Mouse (Mus musculus): Measurements from ENCODE around the gene Lrmp. TPM values are rescaled to one million over a fixed set of nuclear protein-coding genes. Genes with fewer than 3 reads are reported as not detected.
A peak's percentile ranks its signal among the peaks of the same experiment; 100 is the strongest.

The Lrmp gene
- polyA plus RNA-seq, 1 experiment, result 124 TPM

- peaks cover 12% of the 10 kb centered on the region for H3K4me1 ChIP-seq (ENCODE audit: control insufficient read depth, insufficient read depth, low read length)
- no peak overlapping the region for H3K4me3 ChIP-seq (ENCODE audit: insufficient read depth, low read length)
- no peak overlapping the region for H3K27ac ChIP-seq (ENCODE audit: insufficient read depth, low read depth, low read length)
- no peak for TF ChIP-seq POLR2A (IDR thresholded peaks at IDR 0.05; ENCODE audit: borderline replicate concordance, low read depth, low read length)
- no peak for TF ChIP-seq CTCF (IDR thresholded peaks at IDR 0.05; ENCODE audit: low read depth, low read length)
These were observed 32.3 kb downstream of the Lrmp start for GRCm38 (mm10) chr6:145147716-145148115.

- H3K27ac ChIP-seq (ENCODE audit: insufficient read depth, low read depth, low read length), result peak overlapping the region; percentile 82
- no peak overlapping the region for H3K4me3 ChIP-seq (ENCODE audit: insufficient read depth, low read length)
- TF ChIP-seq POLR2A (IDR thresholded peaks at IDR 0.05; ENCODE audit: borderline replicate concordance, low read depth, low read length), result no peak
- H3K4me1 ChIP-seq (ENCODE audit: control insufficient read depth, insufficient read depth, low read length), result peaks cover 12% of the 10 kb centered on the region
These were observed 33.6 kb downstream of the Lrmp start for GRCm38 (mm10) chr6:145149054-145149453.

- TF ChIP-seq POLR2A (IDR thresholded peaks at IDR 0.05; ENCODE audit: borderline replicate concordance, low read depth, low read length), result no peak
- Histone ChIP-seq H3K4me3 (ENCODE audit: insufficient read depth, low read length) (no peak overlapping the region), H3K27ac (ENCODE audit: insufficient read depth, low read depth, low read length) (no peak overlapping the region), H3K4me1 (ENCODE audit: control insufficient read depth, insufficient read depth, low read length) (peaks cover 11% of the 10 kb centered on the region)
These were observed 43.2 kb downstream of the Lrmp start for GRCm38 (mm10) chr6:145158619-145159018.

GRCm38 (mm10) chr6:145160581-145160980 is 45.1 kb downstream of the Lrmp start:
- Histone ChIP-seq H3K27ac (ENCODE audit: insufficient read depth, low read depth, low read length) (no peak overlapping the region), H3K4me3 (ENCODE audit: insufficient read depth, low read length) (no peak overlapping the region), H3K4me1 (ENCODE audit: control insufficient read depth, insufficient read depth, low read length) (peaks cover 11% of the 10 kb centered on the region)
- no peak for TF ChIP-seq CTCF (IDR thresholded peaks at IDR 0.05; ENCODE audit: low read depth, low read length)
- no peak for TF ChIP-seq POLR2A (IDR thresholded peaks at IDR 0.05; ENCODE audit: borderline replicate concordance, low read depth, low read length)

- no peaks in the 10 kb centered on the region for H3K4me1 ChIP-seq (ENCODE audit: control insufficient read depth, insufficient read depth, low read length)
- TF ChIP-seq POLR2A (IDR thresholded peaks at IDR 0.05; ENCODE audit: borderline replicate concordance, low read depth, low read length), result no peak
- TF ChIP-seq CTCF (IDR thresholded peaks at IDR 0.05; ENCODE audit: low read depth, low read length), result no peak
- H3K27ac ChIP-seq (ENCODE audit: insufficient read depth, low read depth, low read length), result no peak overlapping the region
- H3K4me3 ChIP-seq (ENCODE audit: insufficient read depth, low read length), result no peak overlapping the region
These were observed 56.6 kb downstream of the Lrmp start for GRCm38 (mm10) chr6:145171892-145172606.

- TF ChIP-seq CTCF (IDR thresholded peaks at IDR 0.05; ENCODE audit: low read depth, low read length), result no peak
- no peak overlapping the region for H3K4me3 ChIP-seq (ENCODE audit: insufficient read depth, low read length)
- H3K27ac ChIP-seq (ENCODE audit: insufficient read depth, low read depth, low read length), result no peak overlapping the region
- H3K4me1 ChIP-seq (ENCODE audit: control insufficient read depth, insufficient read depth, low read length), result no peaks in the 10 kb centered on the region
These were observed 58.3 kb downstream of the Lrmp start for GRCm38 (mm10) chr6:145173781-145174191.

- H3K4me3 ChIP-seq (ENCODE audit: insufficient read depth, low read length), result no peak overlapping the region
- no peak overlapping the region for H3K27ac ChIP-seq (ENCODE audit: insufficient read depth, low read depth, low read length)
- TF ChIP-seq CTCF (IDR thresholded peaks at IDR 0.05; ENCODE audit: low read depth, low read length) (no peak), POLR2A (IDR thresholded peaks at IDR 0.05; ENCODE audit: borderline replicate concordance, low read depth, low read length) (no peak)
- H3K4me1 ChIP-seq (ENCODE audit: control insufficient read depth, insufficient read depth, low read length), result no peaks in the 10 kb centered on the region
These were observed 60.1 kb downstream of the Lrmp start for GRCm38 (mm10) chr6:145175571-145175981.

- Histone ChIP-seq H3K27ac (ENCODE audit: insufficient read depth, low read depth, low read length) (no peak overlapping the region), H3K4me1 (ENCODE audit: control insufficient read depth, insufficient read depth, low read length) (no peaks in the 10 kb centered on the region), H3K4me3 (ENCODE audit: insufficient read depth, low read length) (no peak overlapping the region)
- TF ChIP-seq CTCF (IDR thresholded peaks at IDR 0.05; ENCODE audit: low read depth, low read length) (no peak), POLR2A (IDR thresholded peaks at IDR 0.05; ENCODE audit: borderline replicate concordance, low read depth, low read length) (no peak)
These were observed 61.0 kb downstream of the Lrmp start for GRCm38 (mm10) chr6:145176474-145176873.

GRCm38 (mm10) chr6:145179665-145180064 is 64.2 kb downstream of the Lrmp start:
- no peak overlapping the region for H3K27ac ChIP-seq (ENCODE audit: insufficient read depth, low read depth, low read length)
- H3K4me1 ChIP-seq (ENCODE audit: control insufficient read depth, insufficient read depth, low read length), result no peaks in the 10 kb centered on the region
- TF ChIP-seq CTCF (IDR thresholded peaks at IDR 0.05; ENCODE audit: low read depth, low read length), result peak; percentile 17; the same call in 1 of the 2 replicates
- TF ChIP-seq POLR2A (IDR thresholded peaks at IDR 0.05; ENCODE audit: borderline replicate concordance, low read depth, low read length), result no peak
- H3K4me3 ChIP-seq (ENCODE audit: insufficient read depth, low read length), result no peak overlapping the region

GRCm38 (mm10) chr6:145182044-145182443 is 66.6 kb downstream of the Lrmp start:
- H3K4me1 ChIP-seq (ENCODE audit: control insufficient read depth, insufficient read depth, low read length), result no peaks in the 10 kb centered on the region
- TF ChIP-seq POLR2A (IDR thresholded peaks at IDR 0.05; ENCODE audit: borderline replicate concordance, low read depth, low read length) (no peak), CTCF (IDR thresholded peaks at IDR 0.05; ENCODE audit: low read depth, low read length) (no peak)
- H3K4me3 ChIP-seq (ENCODE audit: insufficient read depth, low read length), result no peak overlapping the region
- H3K27ac ChIP-seq (ENCODE audit: insufficient read depth, low read depth, low read length), result no peak overlapping the region

Data from bone marrow macrophage, adult 2 months (primary cell).